Mouse (Mus musculus) kidney, adult 2 months (tissue): ENCODE results near the gene Adk.

Experiments used
- CTCF ChIP-seq: fragments of 200-500 bp; conservative IDR thresholded peaks from 2 replicates; pipeline ENCODE4 v1.5.1; 2011; ENCODE audit warnings: low read depth, mild to moderate bottlenecking, control low read depth, low read length, moderate library complexity, mixed read lengths; ENCODE audit not compliant: insufficient read depth, insufficient read length
- POLR2A ChIP-seq: fragments of 200-500 bp; IDR thresholded peaks from one replicate; pipeline ENCODE4 v1.6.1; 2011; ENCODE audit warnings: low read depth, low read length, control low read depth

GRCm38 (mm10) chr14:21452581-21452980, 400.2 kb downstream of the Adk start:
- no peak for TF ChIP-seq POLR2A
- TF ChIP-seq CTCF = no peak
